Mouse (Mus musculus) heart, postnatal 4 days (tissue): ENCODE measurements at regions not wholly inside any gene's neighbourhood (a gene's known extent, or its start where the extent isn't known, plus 50 kb on each side); places are given as distances from the start of the nearest gene placed in this dataset.

ENCODE experiments used
- DNase-seq: peaks from one replicate; pipeline ENCODE4 v3.0.0; 2021

GRCm38 (mm10) chr1:77748483-77749465 is 233.9 kb upstream of the Epha4 start:
- DNase-seq: no peak

- DNase-seq: no peak
Measured at GRCm38 (mm10) chr1:77732099-77732498, 217.2 kb upstream of the Epha4 start.

GRCm38 (mm10) chr1:77727561-77727960 is 212.7 kb upstream of the Epha4 start:
- DNase-seq: no peak

- DNase-seq: no peak
Measured at GRCm38 (mm10) chr1:77723246-77723645, 208.4 kb upstream of the Epha4 start.

- DNase-seq: no peak
Measured at GRCm38 (mm10) chr1:77720859-77721258, 206.0 kb upstream of the Epha4 start.

GRCm38 (mm10) chr1:77713001-77713400 is 198.1 kb upstream of the Epha4 start:
- no peak for DNase-seq

GRCm38 (mm10) chr1:77708202-77709020 is 193.5 kb upstream of the Epha4 start:
- DNase-seq: no peak

GRCm38 (mm10) chr1:77695228-77696018 is 180.5 kb upstream of the Epha4 start:
- DNase-seq: no peak

- no peak for DNase-seq
Measured at GRCm38 (mm10) chr1:77663345-77663744, 148.5 kb upstream of the Epha4 start.

- no peak for DNase-seq
Measured at GRCm38 (mm10) chr1:77660436-77660835, 145.5 kb upstream of the Epha4 start.

- no peak for DNase-seq
Measured at GRCm38 (mm10) chr1:77637025-77637424, 122.1 kb upstream of the Epha4 start.

- DNase-seq: no peak
Measured at GRCm38 (mm10) chr1:77629496-77630281, 114.8 kb upstream of the Epha4 start.

GRCm38 (mm10) chr1:77628861-77629260 is 114.0 kb upstream of the Epha4 start:
- DNase-seq: no peak

- DNase-seq: no peak
Measured at GRCm38 (mm10) chr1:77617490-77617889, 102.6 kb upstream of the Epha4 start.

- no peak for DNase-seq
Measured at GRCm38 (mm10) chr1:77600509-77600908, 85.6 kb upstream of the Epha4 start.

- no peak for DNase-seq
Measured at GRCm38 (mm10) chr1:77592649-77593048, 77.8 kb upstream of the Epha4 start.

GRCm38 (mm10) chr1:77592248-77592647 is 77.4 kb upstream of the Epha4 start:
- DNase-seq: no peak

- no peak for DNase-seq
Measured at GRCm38 (mm10) chr1:77589423-77589822, 74.5 kb upstream of the Epha4 start.

GRCm38 (mm10) chr1:77585520-77585919 is 70.6 kb upstream of the Epha4 start:
- DNase-seq: no peak

GRCm38 (mm10) chr1:77568081-77568480 is 53.2 kb upstream of the Epha4 start:
- DNase-seq: no peak

- DNase-seq: no peak
Measured at GRCm38 (mm10) chr1:77567657-77568056, 52.8 kb upstream of the Epha4 start.
